Mouse (Mus musculus) kidney, postnatal 14 days (tissue): Measurements from ENCODE around the gene Lrrc4c.

Source experiments
- DNase-seq: peaks from one replicate; pipeline ENCODE4 v3.0.0; 2022; ENCODE audit warnings: mixed read lengths

Gene Lrrc4c

DNA sequence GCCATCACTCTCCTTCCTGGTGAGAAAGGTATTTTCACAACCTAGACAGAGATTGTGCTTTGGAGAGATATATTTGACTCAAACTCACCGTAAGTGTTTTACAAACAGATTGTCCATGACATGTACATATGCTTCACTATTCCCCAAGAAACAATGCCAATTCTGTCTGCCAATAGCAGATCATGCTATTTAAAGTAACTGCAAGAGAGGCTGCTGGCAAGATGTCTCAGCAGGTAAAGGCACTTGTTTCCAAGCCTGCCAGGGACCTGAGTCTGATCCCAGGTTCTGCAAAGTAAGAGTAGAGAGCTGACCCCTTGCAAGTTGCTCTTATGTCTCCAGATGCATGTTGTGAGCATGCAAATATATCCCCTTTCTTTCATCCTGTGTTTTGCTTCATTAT, 558.1 kb downstream of the Lrrc4c start:
- DNase-seq, result no peak

GRCm38 (mm10) chr2:96949531-96949930, 631.6 kb downstream of the Lrrc4c start:
- DNase-seq, result no peak

DNA sequence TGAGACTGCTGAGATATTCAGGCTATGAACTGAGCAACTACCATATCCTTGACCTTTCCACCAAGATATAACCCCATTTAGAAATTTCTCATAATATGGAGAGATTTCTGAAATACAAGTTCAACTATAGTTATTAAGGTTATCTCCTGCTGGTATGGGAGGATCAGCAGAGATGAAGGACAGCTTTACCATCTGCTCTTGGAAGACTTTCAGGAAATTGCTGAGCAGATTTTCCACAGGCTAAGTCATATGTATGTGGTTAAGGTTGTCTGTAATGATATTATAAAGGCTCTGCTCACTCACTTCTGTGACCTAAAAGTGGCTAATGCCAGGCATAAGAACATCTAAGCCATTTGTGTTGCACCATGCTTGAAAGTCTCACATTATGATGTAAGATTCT, 681.6 kb downstream of the Lrrc4c start:
- DNase-seq, result no peak

- DNase-seq, result no peak
Measured at GRCm38 (mm10) chr2:97018319-97018718, 700.4 kb downstream of the Lrrc4c start.

- no peak for DNase-seq
Measured at GRCm38 (mm10) chr2:97026991-97027390, 709.0 kb downstream of the Lrrc4c start.

- DNase-seq, result no peak
Measured at GRCm38 (mm10) chr2:97027585-97027984, 709.6 kb downstream of the Lrrc4c start.

DNA sequence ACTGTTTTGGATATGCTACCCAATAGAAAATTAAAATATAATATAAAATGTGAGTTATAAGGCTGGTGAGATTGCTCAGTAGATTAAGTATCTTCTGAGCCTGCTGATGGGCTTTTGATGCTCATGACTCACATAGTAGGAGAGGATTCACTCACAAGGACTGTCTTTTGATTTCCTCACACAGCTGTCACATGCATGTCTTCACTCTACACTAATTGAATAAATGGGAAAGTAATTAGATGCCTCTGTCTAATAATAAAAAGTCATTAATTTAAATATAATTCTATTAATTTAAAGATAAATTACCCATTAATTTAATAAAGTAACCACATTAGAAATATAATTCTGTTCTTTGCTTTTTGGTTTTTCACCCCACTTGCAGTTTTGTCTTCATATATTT, 718.4 kb downstream of the Lrrc4c start:
- DNase-seq, result no peak

GRCm38 (mm10) chr2:97037024-97037814, 719.2 kb downstream of the Lrrc4c start:
- no peak for DNase-seq

DNA sequence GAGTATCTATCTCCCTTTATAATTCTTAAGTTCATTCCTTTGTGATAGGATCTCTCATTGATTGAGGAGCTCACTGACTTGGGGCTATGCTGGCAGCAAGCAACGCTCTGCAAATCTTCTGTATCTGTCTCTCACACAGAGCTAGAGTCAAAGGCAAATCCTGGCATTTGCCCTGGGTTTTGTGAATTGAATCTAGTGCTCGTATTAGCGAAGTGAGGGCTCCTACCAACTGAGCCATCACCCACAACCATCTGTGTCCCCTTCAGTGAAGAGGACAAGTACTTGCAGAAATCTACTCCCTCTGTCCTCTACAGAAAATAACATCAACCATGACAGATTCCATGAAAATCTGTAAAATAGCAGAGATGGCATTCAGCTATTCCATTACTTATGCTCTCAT, 726.0 kb downstream of the Lrrc4c start:
- no peak for DNase-seq

DNA sequence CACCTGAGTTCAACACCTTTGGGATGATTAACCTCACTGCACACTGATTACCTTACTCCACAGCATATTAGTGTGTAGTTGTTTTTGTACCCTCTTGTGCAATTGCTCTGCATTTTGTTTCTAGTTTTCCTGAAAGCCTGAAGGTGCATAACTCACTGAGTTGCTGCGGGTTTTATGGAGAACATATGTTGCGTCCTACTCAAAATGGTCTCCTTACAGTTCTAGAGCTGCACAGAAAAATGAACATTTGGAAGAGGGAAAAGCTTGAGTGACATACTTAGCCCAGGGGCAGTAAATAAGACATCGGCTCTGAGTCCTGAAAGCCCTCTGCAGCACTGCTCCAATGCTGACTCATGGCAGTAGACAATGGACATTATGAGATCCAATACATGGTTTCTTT, 727.7 kb downstream of the Lrrc4c start:
- no peak for DNase-seq

GRCm38 (mm10) chr2:97080156-97080555, 762.2 kb downstream of the Lrrc4c start:
- no peak for DNase-seq

- no peak for DNase-seq
Measured at GRCm38 (mm10) chr2:97097965-97098364, 780.0 kb downstream of the Lrrc4c start.

GRCm38 (mm10) chr2:97103398-97104162, 785.6 kb downstream of the Lrrc4c start:
- no peak for DNase-seq

- no peak for DNase-seq
Measured at GRCm38 (mm10) chr2:97124246-97124645, 806.3 kb downstream of the Lrrc4c start.

DNA sequence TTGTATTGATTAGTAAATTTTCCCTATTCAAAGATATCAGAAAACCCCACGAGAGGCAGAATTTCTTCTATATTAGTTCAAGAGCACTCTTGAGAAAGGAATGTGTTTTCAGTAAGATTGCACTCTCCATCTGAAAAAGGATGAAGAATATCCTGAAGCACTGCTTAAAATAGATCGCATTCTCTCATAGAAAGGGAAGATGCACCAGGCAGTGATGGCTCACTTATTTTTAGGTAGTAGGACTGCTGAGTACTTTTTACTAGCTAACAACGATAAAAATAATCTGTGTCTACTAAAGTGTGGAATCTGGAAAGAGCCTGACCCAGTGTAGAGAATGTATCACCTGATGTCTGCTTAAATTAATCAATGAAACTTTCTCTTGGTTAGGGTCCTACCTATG, 820.5 kb downstream of the Lrrc4c start:
- no peak for DNase-seq

- no peak for DNase-seq
Measured at GRCm38 (mm10) chr2:97151626-97152194, 833.7 kb downstream of the Lrrc4c start.

DNA sequence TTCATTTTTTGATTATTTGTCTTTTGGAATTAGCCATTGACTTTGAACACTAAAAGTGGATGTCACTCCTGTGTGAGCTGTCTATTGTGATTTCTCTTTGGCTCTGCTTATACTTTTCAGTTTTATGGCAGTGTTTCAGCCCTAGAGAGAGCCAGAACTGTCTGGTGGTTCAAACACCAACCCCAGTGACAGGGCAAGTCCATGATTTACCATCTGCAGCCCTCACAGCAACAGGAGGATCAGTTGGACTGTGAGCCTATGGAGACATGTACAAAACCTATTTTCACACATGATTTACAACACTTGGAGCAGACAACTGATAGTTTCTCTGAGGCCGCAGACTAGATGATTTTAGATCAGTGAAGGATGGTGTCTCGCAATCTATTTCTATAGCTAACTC, 847.8 kb downstream of the Lrrc4c start:
- DNase-seq, result no peak

GRCm38 (mm10) chr2:97178399-97178798, 860.4 kb downstream of the Lrrc4c start:
- no peak for DNase-seq

GRCm38 (mm10) chr2:97196968-97197606, 879.1 kb downstream of the Lrrc4c start:
- DNase-seq, result no peak

- no peak for DNase-seq
Measured at GRCm38 (mm10) chr2:97232966-97233365, 915.0 kb downstream of the Lrrc4c start.

DNA sequence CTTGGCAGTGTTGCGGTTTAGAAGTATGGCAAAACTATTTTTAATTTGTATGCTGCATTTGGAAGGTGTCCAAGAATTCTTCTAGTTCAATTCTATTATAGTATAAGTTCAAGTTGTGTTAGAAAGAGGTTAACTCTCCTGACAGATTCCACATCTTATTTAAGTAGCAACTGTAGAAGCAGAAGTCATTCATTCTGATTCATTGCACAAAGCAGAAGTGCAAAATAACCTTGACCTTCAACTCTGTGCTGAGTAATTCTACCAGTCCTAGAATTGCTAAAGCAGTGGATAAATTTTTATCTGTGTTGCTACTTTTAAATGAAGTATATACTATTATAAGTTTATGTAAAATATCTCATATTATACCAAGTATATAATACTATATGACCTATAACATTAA, 916.1 kb downstream of the Lrrc4c start:
- no peak for DNase-seq

- no peak for DNase-seq
Measured at GRCm38 (mm10) chr2:97274651-97275050, 956.7 kb downstream of the Lrrc4c start.

DNA sequence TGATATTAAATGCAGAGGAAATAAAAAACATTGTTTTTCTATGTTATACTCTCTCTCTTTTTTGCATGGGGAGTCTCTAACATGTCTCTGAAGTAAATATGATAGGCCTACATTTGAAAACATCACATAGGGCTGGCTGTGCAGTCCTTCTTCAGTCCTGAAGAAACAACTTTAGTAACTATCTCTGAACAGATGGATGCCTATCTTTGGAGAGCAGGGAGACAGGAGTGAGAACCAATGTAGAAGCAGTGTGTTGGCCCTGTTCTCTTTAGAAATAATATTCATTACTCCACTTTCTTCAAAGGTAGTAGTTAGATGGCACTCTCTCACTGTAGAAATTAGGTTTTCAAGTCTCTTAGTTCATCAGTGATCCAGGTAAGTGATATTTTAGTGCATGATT, 967.0 kb downstream of the Lrrc4c start:
- no peak for DNase-seq
